Mouse (Mus musculus) left cerebral cortex, adult 18-20 months (tissue): Measurements from ENCODE around the gene 4930415O20Rik. TPM values are rescaled to one million over a fixed set of nuclear protein-coding genes. Genes with fewer than 3 reads are reported as not detected.
"Not testable (repeated sequence)": the region's sequence is repeated elsewhere in the genome, so short reads cannot be mapped to it uniquely, and the experiment has no call there.

Experiments used
- DNase-seq, 2 experiments: peaks; one replicate each; pipeline ENCODE4 v3.0.0; 2021 to 2022; ENCODE audit warnings: low spot score in 2 of 2, mixed read lengths in 1 of 2
- total RNA-seq, 2 experiments: library from RNA; stranded (reverse); gene quantifications; 2 replicates each; pipeline ENCODE4 v1.2.3; 2021

The 4930415O20Rik gene
- total RNA-seq, 2 experiments from 2014 or later, result not detected

GRCm38 (mm10) chr15:98568256-98569033, 2.4 kb upstream of the 4930415O20Rik start:
- DNase-seq, result no peak

DNA sequence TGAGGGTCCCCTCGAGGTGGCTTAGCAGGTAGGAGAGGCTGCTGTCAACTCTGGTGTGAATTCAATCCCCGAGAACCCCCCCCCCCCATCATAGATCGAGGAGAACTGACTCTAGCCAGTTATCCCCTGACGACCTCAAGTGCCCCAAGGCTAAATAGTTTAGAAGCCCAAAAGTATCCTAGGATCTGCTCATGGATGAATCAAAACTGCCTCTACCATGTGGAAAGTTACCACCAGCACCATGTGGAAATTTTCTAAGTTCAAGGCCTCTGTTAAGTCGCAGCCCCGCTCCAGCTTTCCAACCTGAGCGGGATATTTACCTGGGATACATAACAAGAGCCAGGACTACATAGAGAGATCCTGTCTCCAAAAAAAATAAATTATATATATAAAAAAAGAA, 1.6 kb upstream of the 4930415O20Rik start:
- DNase-seq, result no peak

- no peak for DNase-seq
Observed at GRCm38 (mm10) chr15:98569795-98570365, 924 bp upstream of the 4930415O20Rik start.

- DNase-seq, result no peak
Observed at GRCm38 (mm10) chr15:98573293-98573692, 2.5 kb downstream of the 4930415O20Rik start.

GRCm38 (mm10) chr15:98579310-98579709, 8.5 kb downstream of the 4930415O20Rik start:
- no peak for DNase-seq

GRCm38 (mm10) chr15:98579795-98580464, 9.1 kb downstream of the 4930415O20Rik start:
- DNase-seq, result peak; percentile 79 to 80

DNA sequence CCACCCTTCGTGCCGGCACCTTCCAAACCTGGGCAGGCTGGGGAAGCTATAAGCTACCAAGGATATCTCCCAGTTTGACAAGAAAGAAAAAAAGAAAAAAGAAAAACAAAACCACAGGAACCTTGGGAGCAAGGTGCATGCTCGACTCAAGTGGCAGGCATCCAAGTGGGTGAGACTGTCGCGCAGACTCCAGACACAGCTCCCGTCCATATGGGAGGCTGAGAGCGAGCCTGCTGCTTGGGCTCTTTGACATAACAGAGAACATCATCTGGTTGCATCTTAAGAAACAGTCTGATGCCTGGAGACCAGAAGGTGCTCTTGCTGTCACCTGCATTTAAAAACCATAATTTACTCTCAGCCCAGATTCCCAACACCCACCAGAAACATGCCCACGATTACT, 11.6 kb downstream of the 4930415O20Rik start:
- DNase-seq, result no peak

GRCm38 (mm10) chr15:98582996-98583395, 12.2 kb downstream of the 4930415O20Rik start:
- DNase-seq, result no peak

DNA sequence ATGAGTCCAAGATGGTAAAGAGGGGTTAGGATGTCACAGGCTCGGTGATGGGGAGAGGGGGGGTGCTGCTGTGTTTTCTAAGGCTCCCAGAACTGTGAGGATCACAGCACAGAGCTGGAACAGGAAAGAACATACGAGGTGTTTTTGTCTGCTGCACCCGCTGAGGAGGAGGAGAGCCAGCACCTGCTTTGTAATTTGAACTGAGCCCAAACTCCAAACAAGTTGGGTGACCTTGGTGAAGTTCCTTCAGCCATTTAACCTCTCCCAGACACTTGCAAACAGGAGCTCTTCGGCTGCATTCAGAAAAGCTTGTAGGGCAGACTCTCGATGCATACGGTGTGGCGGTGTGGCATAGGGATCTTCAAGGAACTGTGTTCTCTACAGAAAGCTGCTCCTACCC, 14.6 kb downstream of the 4930415O20Rik start:
- no peak for DNase-seq

DNA sequence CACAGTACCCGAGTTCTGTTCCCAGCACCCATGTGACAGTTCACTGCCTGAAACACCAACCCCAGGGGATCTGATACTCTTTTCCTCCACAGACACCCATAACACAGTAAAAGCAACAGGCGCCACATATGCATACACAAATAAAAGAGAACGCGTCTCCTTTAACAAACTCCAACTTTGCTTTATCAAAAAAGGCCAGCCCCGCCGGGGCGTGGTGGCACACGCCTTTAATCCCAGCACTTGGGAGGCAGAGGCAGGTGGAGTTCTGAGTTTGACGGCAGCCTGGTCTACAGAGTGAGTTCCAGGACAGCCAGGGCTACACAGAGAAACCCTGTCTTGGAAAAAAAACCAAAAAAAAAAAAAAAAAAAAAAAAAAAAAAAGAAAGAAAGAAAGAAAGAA, 15.3 kb downstream of the 4930415O20Rik start:
- not testable (repeated sequence) for DNase-seq

GRCm38 (mm10) chr15:98587751-98588150, 16.9 kb downstream of the 4930415O20Rik start:
- DNase-seq, result no peak

DNA sequence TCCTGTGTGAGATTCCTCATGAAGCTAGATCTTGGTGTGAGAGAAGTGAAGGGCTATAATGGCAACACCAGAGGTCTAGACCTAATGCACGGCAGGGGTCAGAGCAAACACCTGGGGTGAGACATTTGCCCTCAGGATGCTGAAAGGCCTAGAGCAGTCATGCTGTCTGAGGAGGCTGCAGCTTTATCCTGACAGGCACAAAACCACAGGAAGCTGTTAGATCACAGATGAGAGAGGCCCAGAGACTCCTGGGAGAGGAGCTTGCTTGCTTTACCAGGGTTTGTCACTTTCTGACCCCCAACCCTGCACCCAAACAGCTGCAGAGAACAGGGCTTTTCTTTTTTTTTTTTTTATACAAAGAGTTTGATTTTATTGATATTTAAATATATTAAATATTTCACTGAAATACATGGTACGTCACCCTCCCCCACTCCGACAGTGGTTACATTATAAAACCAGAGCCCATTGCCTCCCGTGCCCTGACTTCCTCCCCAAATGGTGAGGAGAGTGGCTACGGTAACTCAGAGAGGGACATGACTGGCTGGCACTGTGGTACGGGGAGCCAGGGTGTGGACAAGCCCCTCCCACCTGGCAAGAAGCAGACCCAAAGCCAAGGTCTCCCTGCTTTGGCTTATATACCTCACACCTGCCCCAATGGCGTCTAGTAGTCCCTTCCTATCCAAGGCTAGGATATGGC, 19.0 kb downstream of the 4930415O20Rik start:
- no peak for DNase-seq

DNA sequence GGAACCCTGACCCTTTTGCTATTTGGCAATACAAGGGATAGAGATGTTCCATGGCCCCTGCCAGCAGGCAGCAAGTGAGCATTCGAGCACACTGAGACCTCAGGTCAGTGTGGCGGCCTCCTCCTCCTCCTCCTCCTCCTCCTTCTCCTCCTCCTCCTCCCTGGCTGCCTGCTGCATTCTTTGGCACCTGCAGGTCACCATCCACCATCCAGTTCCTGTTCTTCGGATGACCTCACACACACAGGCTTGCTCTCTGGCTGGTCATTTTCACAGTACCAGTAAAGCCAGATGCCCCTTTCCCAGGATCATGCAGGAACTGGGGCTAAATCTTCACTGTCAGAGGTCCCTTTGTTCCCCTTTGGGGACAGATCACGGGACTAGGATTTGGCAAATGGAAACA, 20.6 kb downstream of the 4930415O20Rik start:
- DNase-seq, result no peak

- peak; percentile 55 to 62 for DNase-seq
Observed at GRCm38 (mm10) chr15:98594193-98594592, 23.4 kb downstream of the 4930415O20Rik start.

GRCm38 (mm10) chr15:98595049-98595448, 24.2 kb downstream of the 4930415O20Rik start:
- DNase-seq, result no peak

DNA sequence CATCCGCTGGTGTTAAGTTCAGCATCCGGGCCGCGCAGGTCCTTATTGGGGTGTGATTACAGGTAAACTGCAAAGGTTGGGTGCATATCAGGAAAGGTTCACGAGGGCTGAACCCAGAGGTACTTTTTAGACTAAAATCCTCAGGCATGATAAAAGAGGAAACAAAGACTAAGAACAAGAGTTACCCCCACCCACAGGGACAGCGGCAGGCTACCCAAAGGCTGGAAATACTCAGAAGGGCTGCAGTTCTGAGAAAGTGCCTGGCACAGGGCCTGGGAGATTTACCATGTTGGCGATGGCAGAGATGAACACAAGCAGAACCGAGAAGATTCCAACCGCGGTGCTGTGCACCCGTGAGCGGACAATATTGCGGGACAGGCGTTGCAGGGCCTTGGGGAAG, 25.8 kb downstream of the 4930415O20Rik start:
- DNase-seq, result no peak

DNA sequence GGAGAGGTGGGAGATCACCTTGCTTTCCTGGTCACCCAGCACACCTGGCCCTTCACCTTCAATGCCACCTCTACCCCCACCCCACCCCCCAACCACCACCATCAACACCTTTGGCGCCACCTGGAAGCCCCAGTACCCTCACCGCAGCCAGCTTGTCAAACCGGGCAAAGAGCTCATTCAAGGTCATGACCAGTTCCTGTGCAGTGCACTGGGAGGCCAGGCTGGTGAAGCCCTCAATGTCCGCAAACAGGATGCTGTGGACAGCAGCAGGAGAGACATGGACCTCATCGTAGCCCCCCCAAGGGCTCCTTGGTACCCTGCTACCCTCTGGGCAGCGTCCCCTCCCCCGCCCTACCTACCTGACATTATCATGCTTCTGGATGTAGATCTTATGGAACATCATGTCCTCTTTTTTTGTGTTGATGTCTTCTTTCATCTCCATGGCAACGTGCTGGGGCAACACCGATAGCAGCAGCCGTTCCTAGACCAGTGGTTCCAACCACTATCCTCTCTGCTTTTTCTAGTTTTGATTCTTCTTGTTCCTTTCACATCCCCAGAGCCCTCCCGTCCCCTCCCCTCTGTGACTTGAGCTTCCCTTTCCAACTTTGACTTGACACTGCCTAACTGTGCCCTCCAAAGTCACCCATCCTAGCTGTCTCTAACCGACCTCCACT, 29.4 kb downstream of the 4930415O20Rik start:
- no peak for DNase-seq

DNA sequence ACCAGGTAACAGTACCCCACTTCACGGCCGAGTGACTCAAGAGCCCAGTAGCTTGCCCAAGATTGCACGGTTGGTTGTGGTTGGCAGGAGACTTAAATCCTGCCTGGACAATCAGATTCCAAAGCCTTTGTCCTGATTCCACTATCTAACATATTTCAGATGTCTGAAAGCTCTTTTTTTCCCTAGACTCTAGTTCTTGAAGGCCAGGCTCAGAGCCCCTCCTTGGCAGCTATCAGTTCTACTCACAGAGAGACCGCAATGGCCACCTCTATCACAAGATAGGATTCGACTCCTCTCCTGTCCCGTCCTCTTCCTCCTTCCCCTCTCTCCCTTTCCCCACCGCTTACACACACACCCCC, 31.0 kb downstream of the 4930415O20Rik start:
- no peak for DNase-seq

- DNase-seq, result no peak
Observed at GRCm38 (mm10) chr15:98602191-98602881, 31.5 kb downstream of the 4930415O20Rik start.

DNA sequence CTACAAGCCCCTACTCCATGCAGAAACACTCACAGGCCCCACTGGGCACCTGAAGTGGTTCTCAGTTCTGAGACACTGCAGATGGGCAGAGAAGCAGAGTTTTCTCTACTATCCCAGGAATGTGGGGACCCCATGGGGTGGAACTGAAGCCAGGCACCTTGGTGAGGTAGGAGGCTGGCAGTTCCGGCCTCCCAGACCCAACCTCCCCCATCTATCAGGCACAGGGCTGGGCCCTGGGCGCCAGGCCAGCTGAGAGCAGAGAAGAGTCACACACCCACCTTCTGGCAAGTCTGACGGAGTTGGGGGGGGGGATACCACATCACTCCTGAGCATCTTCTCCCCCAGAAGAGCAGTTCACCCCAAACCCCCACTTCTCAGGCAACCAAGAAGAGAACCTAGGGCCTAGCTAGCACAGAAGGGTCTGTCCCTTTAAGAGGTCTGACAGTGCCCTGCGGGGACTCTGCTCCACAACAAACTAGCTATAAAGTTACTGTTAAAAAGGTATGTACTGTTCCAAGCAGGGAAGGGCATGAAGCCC, 32.2 kb downstream of the 4930415O20Rik start:
- DNase-seq, result no peak
